Mouse (Mus musculus) cerebral cortex, adult 2 months (tissue): ENCODE measurements around the gene Gm44973.

Source experiments
- WGBS: fragments of 180-500 bp; shearing (Covaris S2); methylation state at CpG from one replicate; pipeline ENCODE4 v1.1.7; 2018; 5-methylcytosine and 5-hydroxymethylcytosine counted together

The Gm44973 gene

GRCm38 (mm10) chr7:5051193-5052192 lies 36.2 kb downstream of the Gm44973 start, which contains the start of gene Zfp580:
Gene Zfp580 (plus strand): TSS chr7:5051538.
- WGBS: under 1% methylated on average over 65 of the region's 65 CpGs

GRCm38 (mm10) chr7:5052438-5052837 lies 37.1 kb downstream of the Gm44973 start:
- 2% methylated on average over 12 of the region's 12 CpGs for WGBS

- 10% methylated on average over 45 of the region's 45 CpGs for WGBS
Measured at GRCm38 (mm10) chr7:5052931-5053343, 37.6 kb downstream of the Gm44973 start.

GRCm38 (mm10) chr7:5053456-5054179 lies 38.3 kb downstream of the Gm44973 start:
- WGBS: 12% methylated on average over 32 of the region's 32 CpGs

GRCm38 (mm10) chr7:5056651-5057263 lies 41.5 kb downstream of the Gm44973 start:
- 3% methylated on average over 55 of the region's 55 CpGs for WGBS

GRCm38 (mm10) chr7:5057381-5057780 lies 42.1 kb downstream of the Gm44973 start:
- 27% methylated on average over 8 of the region's 8 CpGs for WGBS

- 40% methylated on average over 11 of the region's 11 CpGs for WGBS
Measured at GRCm38 (mm10) chr7:5057804-5058203, 42.5 kb downstream of the Gm44973 start.

- WGBS: 94% methylated on average over 1 of the region's 1 CpGs
Measured at GRCm38 (mm10) chr7:5058631-5059030, 43.3 kb downstream of the Gm44973 start.

GRCm38 (mm10) chr7:5059421-5059820 lies 44.1 kb downstream of the Gm44973 start:
- 86% methylated on average over 12 of the region's 12 CpGs for WGBS

GRCm38 (mm10) chr7:5060239-5060731 lies 45.0 kb downstream of the Gm44973 start:
- 1% methylated on average over 27 of the region's 27 CpGs for WGBS

- under 1% methylated on average over 60 of the region's 60 CpGs for WGBS
Measured at GRCm38 (mm10) chr7:5060944-5061773, 45.9 kb downstream of the Gm44973 start.

GRCm38 (mm10) chr7:5061774-5062359 lies 46.6 kb downstream of the Gm44973 start, which contains the start of gene U2af2:
Gene U2af2 (plus strand): TSS chr7:5062143.
- under 1% methylated on average over 65 of the region's 65 CpGs for WGBS

- under 1% methylated on average over 50 of the region's 51 CpGs for WGBS
Measured at GRCm38 (mm10) chr7:5062360-5063001, 47.2 kb downstream of the Gm44973 start.

- WGBS: 91% methylated on average over 6 of the region's 6 CpGs
Measured at GRCm38 (mm10) chr7:5064886-5065285, 49.6 kb downstream of the Gm44973 start.

- 68% methylated on average over 1 of the region's 1 CpGs for WGBS
Measured at GRCm38 (mm10) chr7:5073586-5073985, 58.3 kb downstream of the Gm44973 start.

GRCm38 (mm10) chr7:5074984-5075383 lies 59.7 kb downstream of the Gm44973 start:
- WGBS: 83% methylated on average over 5 of the region's 5 CpGs

GRCm38 (mm10) chr7:5076931-5077330 lies 61.6 kb downstream of the Gm44973 start:
- WGBS: 85% methylated on average over 2 of the region's 2 CpGs

- WGBS: 46% methylated on average over 10 of the region's 13 CpGs
Measured at GRCm38 (mm10) chr7:5079365-5080009, 64.2 kb downstream of the Gm44973 start.

GRCm38 (mm10) chr7:5080010-5080751 lies 64.9 kb downstream of the Gm44973 start, which contains the start of gene Epn1:
Gene Epn1 (plus strand): TSS chr7:5080235.
- WGBS: under 1% methylated on average over 80 of the region's 81 CpGs
